Mouse (Mus musculus) limb, embryonic 13.5 days (tissue): ENCODE data around the gene Cyp2c54. TPM values are rescaled to one million over a fixed set of nuclear protein-coding genes. Genes with fewer than 3 reads are reported as not detected.
"Not testable (repeated sequence)": the region's sequence is repeated elsewhere in the genome, so short reads cannot be mapped to it uniquely, and the experiment has no call there.

Experiments used
- ATAC-seq: fragments of 200-750 bp; cut with Nextera tagmentation; 2 replicates; pipeline ENCODE4 v1.8.0; 2017; ENCODE audit warnings: low read depth, moderate number of reproducible peaks, moderate TSS enrichment; ENCODE audit not compliant: low FRiP score
- H3K27ac ChIP-seq: fragments of 300-500 bp; sonication (generic); 2 replicates; pipeline ENCODE4 v1.5.1; 2015; ENCODE audit warnings: inconsistent platforms, mild to moderate bottlenecking, moderate library complexity
- H3K27me3 ChIP-seq: fragments of 300-500 bp; sonication (generic); 2 replicates; pipeline ENCODE4 v1.6.1; 2015; ENCODE audit warnings: mild to moderate bottlenecking, inconsistent platforms
- H3K36me3 ChIP-seq: fragments of 300-500 bp; sonication (generic); 2 replicates; pipeline ENCODE4 v1.6.1; 2015; ENCODE audit warnings: inconsistent platforms, mild to moderate bottlenecking, moderate library complexity
- H3K4me1 ChIP-seq: fragments of 300-500 bp; sonication (generic); 2 replicates; pipeline ENCODE4 v1.6.1; 2015; ENCODE audit warnings: inconsistent platforms
- H3K4me2 ChIP-seq: fragments of 300-500 bp; sonication (generic); replicated peaks from 2 replicates; pipeline ENCODE4 v1.6.1; 2015; ENCODE audit warnings: inconsistent platforms, mild to moderate bottlenecking, moderate library complexity
- H3K4me3 ChIP-seq: fragments of 300-500 bp; sonication (generic); 2 replicates; pipeline ENCODE4 v1.5.1; 2015; ENCODE audit warnings: moderate library complexity, mild to moderate bottlenecking, inconsistent platforms
- H3K9ac ChIP-seq: fragments of 300-500 bp; sonication (generic); 2 replicates; pipeline ENCODE4 v1.6.1; 2015; ENCODE audit warnings: mild to moderate bottlenecking, inconsistent platforms
- H3K9me3 ChIP-seq: fragments of 300-500 bp; sonication (generic); 2 replicates; pipeline ENCODE4 v1.6.1; 2016; ENCODE audit warnings: inconsistent platforms
- WGBS: fragments of 180-500 bp; shearing (Covaris S2); methylation state at CpG from one replicate; pipeline ENCODE4 v1.1.7; 2015; 5-methylcytosine and 5-hydroxymethylcytosine counted together
- polyA plus RNA-seq: library from polyadenylated mRNA; unstranded; fragments of >200 nt; fragmentation: Nextera tagmentation; extraction: Ambion mirVana; gene quantifications from 2 replicates; pipeline ENCODE4 v1.2.1, GENCODE M21; 2015

Gene Cyp2c54
- polyA plus RNA-seq: not detected in 2 replicates

DNA sequence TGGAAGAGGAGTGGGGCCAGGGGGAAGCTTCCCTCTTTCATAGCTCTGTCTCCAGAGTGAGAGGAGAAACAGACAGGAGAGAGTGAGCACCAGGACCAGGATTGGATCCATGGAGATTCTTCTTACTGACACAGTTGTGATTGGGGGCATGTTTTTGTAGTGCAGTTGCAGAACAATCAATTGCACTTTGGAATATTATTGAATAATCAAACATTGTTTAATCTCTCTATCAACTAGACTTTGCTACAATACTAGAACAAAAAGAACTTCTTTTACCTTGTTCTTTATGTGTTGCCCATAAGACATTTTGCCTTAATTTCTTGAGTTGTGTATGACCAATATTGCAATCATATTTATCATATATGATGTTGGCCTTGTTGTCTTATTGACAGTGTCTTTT, at the start of gene Cyp2c54:
Gene Cyp2c54 (minus strand): TSS at position 127 of the 400 bp plus-strand sequence.
- ATAC-seq: no peak
- Histone ChIP-seq H3K36me3 (no peaks in the 10 kb centered on the region), H3K9me3 (no peaks in the 10 kb centered on the region), H3K9ac (no peak within 1 kb of the TSS), H3K27me3 (no peaks in the 10 kb centered on the region), H3K4me3 (no peak within 1 kb of the TSS), H3K4me1 (no peaks in the 10 kb centered on the region), H3K4me2 (no peak within 1 kb of the TSS), H3K27ac (no peak within 1 kb of the TSS)

GRCm38 (mm10) chr19:40119624-40120023, 46.0 kb upstream of the Cyp2c54 start:
- not testable (repeated sequence) for H3K27ac ChIP-seq, H3K4me3 ChIP-seq, H3K9me3 ChIP-seq, H3K27me3 ChIP-seq, H3K9ac ChIP-seq, ATAC-seq, H3K4me1 ChIP-seq, H3K4me2 ChIP-seq, H3K36me3 ChIP-seq
- 78% methylated on average over 13 of the region's 13 CpGs for WGBS

- H3K4me1 ChIP-seq: no peaks in the 10 kb centered on the region
- H3K4me3 ChIP-seq: no peak overlapping the region
- H3K9me3 ChIP-seq: no peaks in the 10 kb centered on the region
- no peak overlapping the region for H3K27ac ChIP-seq
- no peaks in the 10 kb centered on the region for H3K36me3 ChIP-seq
- H3K9ac ChIP-seq: no peak overlapping the region
- no peak for ATAC-seq
- no peak overlapping the region for H3K4me2 ChIP-seq
- no peaks in the 10 kb centered on the region for H3K27me3 ChIP-seq
- 78% methylated on average over 3 of the region's 3 CpGs for WGBS
These were observed 17.5 kb upstream of the Cyp2c54 start for GRCm38 (mm10) chr19:40091111-40091510.

GRCm38 (mm10) chr19:40089421-40089820, 15.8 kb upstream of the Cyp2c54 start, which contains the start of gene Cyp2c50:
TSS of gene Cyp2c50 (plus strand) at chr19:40089688.
- ATAC-seq, H3K9ac ChIP-seq, H3K27me3 ChIP-seq, H3K4me3 ChIP-seq, H3K27ac ChIP-seq, H3K36me3 ChIP-seq, H3K4me2 ChIP-seq, H3K9me3 ChIP-seq, H3K4me1 ChIP-seq: not testable (repeated sequence)
- WGBS: 87% methylated on average over 1 of the region's 1 CpGs

DNA sequence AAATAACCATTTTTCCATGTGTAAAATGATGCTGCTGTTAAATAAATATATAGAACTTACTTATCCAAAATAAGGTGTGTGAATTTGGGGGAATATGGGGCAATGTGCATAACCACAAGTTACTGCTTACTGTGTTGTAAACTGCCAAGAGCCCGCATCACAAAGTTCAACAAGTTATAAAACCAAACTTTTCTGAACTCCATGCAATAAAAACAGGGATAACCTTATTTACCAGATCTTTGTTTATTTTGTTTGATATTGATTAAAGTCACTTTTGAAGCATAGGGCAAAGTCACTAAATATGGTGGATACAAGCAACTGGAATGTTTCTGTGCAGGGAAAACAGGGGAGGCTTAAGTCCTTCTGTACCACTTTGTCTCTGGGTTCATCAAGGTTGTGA, 14.8 kb upstream of the Cyp2c54 start:
- WGBS: 85% methylated on average over 1 of the region's 1 CpGs
- H3K9ac ChIP-seq: no peak overlapping the region
- no peaks in the 10 kb centered on the region for H3K27me3 ChIP-seq
- no peak overlapping the region for H3K4me2 ChIP-seq
- ATAC-seq: no peak
- H3K9me3 ChIP-seq: no peaks in the 10 kb centered on the region
- no peak overlapping the region for H3K27ac ChIP-seq
- no peaks in the 10 kb centered on the region for H3K36me3 ChIP-seq
- no peaks in the 10 kb centered on the region for H3K4me1 ChIP-seq
- H3K4me3 ChIP-seq: no peak overlapping the region

DNA sequence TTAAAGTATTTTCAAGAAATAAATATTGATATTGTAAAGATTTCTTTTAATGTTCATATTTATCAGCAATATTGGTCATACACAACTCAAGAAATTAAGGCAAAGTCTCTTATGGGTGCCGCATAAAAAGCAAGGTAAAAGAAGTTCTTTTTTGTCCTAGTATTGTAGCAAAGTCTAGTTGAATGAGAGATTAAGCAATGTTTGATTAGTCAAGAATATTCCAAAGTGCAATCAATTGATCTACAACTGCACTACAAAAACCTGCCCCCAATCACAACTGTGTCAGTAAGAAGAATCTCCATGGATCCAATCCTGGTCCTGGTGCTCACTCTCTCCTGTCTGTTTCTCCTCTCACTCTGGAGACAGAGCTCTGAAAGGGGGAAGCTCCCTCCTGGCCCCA, 81.5 kb downstream of the Cyp2c54 start, which contains the start of gene Cyp2c37:
Gene Cyp2c37 (plus strand): TSS at position 285 of the 400 bp plus-strand sequence.
- H3K4me3 ChIP-seq, H3K9ac ChIP-seq, H3K36me3 ChIP-seq, H3K27ac ChIP-seq, H3K9me3 ChIP-seq, H3K27me3 ChIP-seq, H3K4me2 ChIP-seq, ATAC-seq, H3K4me1 ChIP-seq: not testable (repeated sequence)
- 100% methylated on average over 1 of the region's 1 CpGs for WGBS

- no peaks in the 10 kb centered on the region for H3K27me3 ChIP-seq
- H3K4me3 ChIP-seq: no peak overlapping the region
- H3K36me3 ChIP-seq: no peaks in the 10 kb centered on the region
- no peak overlapping the region for H3K27ac ChIP-seq
- H3K9me3 ChIP-seq: no peaks in the 10 kb centered on the region
- ATAC-seq: no peak
- no peak overlapping the region for H3K9ac ChIP-seq
- no peak overlapping the region for H3K4me2 ChIP-seq
- H3K4me1 ChIP-seq: no peaks in the 10 kb centered on the region
- WGBS: 68% methylated on average over 2 of the region's 2 CpGs
These were observed 84.2 kb downstream of the Cyp2c54 start for GRCm38 (mm10) chr19:39989471-39989870.

Other genes starting within 250 kb of the Cyp2c54 start
- not detected in 2 replicates for gene Cyp2c69, start 187.0 kb downstream of the Cyp2c54 start, polyA plus RNA-seq
- gene Cyp2c37, start 81.4 kb downstream of the Cyp2c54 start, polyA plus RNA-seq: not detected in 2 replicates
- not detected in 2 replicates for gene Cyp2c50, start 15.9 kb upstream of the Cyp2c54 start, polyA plus RNA-seq
- not detected in 2 replicates for gene Cyp2c70, start 113.5 kb upstream of the Cyp2c54 start, polyA plus RNA-seq
- gene Pdlim1, start 198.0 kb upstream of the Cyp2c54 start, polyA plus RNA-seq: 112 and 125 TPM in 2 replicates